Mouse (Mus musculus) brain, embryonic 14.5 days (tissue): ENCODE data around the gene Prkd2. TPM values are rescaled to one million over a fixed set of nuclear protein-coding genes. Genes with fewer than 3 reads are reported as not detected.

ENCODE experiments used
- DNase-seq: peaks from one replicate; pipeline ENCODE4 v3.0.0-alpha.2; 2011; ENCODE audit warnings: low read depth
- CTCF ChIP-seq: fragments of 200-500 bp; IDR thresholded peaks from 2 replicates; pipeline ENCODE4 v1.5.1; 2012; ENCODE audit warnings: inconsistent platforms, mild to moderate bottlenecking, moderate library complexity, borderline replicate concordance; ENCODE audit not compliant: insufficient read depth, insufficient read length; ENCODE audit errors: extremely low read depth
- POLR2A ChIP-seq: fragments of 200-500 bp; IDR thresholded peaks from 2 replicates; pipeline ENCODE4 v1.6.1; 2012; ENCODE audit warnings: mild to moderate bottlenecking, inconsistent platforms, borderline replicate concordance; ENCODE audit not compliant: poor library complexity, insufficient read depth, insufficient read length, severe bottlenecking; ENCODE audit errors: extremely low read depth
- polyA plus RNA-seq: library from polyadenylated mRNA; depleted of rRNA; stranded (reverse); fragments of >200 nt; gene quantifications from 2 replicates; pipeline ENCODE4 v1.2.3, GENCODE M21; 2012

Prkd2 gene
- polyA plus RNA-seq, 1 experiment, result 13.9 TPM

GRCm38 (mm10) chr7:16893612-16894011, 50.9 kb downstream of the Prkd2 start:
- DNase-seq, result no peak

DNA sequence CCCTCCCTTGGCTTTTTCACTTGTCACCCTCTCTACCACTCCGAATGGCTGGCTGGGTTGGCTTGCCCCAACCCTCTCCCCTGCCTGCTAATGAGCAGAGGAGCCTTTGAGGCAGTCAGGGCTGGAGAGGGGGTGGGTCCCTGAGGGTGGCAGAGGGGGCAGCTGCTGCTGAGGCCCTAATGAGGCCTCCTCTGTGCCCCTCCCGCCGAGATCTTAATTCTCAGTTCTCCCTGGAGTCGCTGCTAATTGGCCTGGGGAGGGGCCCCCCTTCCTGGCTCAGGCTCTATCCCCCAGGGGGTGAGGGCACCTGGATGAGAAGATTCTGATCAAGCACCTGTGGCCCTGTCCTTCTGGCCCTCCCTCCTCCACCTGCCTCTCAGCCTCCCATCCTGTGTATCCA, 51.6 kb downstream of the Prkd2 start:
- peak; percentile 84 for DNase-seq
- TF ChIP-seq CTCF, result no peak

More at GRCm38 (mm10) chr7:16893612-16894011, 50.9 kb downstream of the Prkd2 start:
- no peak for TF ChIP-seq POLR2A
- no peak for TF ChIP-seq CTCF

GRCm38 (mm10) chr7:16895000-16895399, 52.3 kb downstream of the Prkd2 start:
- peak; percentile 77 for DNase-seq
- peak; percentile 87 for TF ChIP-seq CTCF
- no peak for TF ChIP-seq POLR2A

DNA sequence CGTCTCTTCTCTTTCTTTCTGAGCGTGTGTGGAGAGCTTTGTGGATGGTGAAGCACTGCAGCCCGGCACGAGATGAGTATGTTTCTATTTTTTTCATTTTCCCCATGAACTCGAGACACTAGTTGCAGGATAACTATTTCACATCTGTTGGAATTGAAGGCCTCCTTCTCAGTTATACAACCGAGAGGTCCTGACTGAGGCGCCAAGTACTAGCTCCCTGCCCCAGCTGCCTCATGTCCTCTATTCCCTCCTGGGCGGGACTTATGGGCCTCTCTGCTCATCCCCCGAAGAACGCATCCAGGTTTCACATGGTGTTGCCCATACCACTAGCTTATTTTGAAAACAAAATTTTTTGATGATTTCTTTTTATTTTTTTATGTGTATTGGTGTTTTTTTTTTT, 52.8 kb downstream of the Prkd2 start:
- TF ChIP-seq CTCF (no peak), POLR2A (no peak)
- DNase-seq, result no peak

DNA sequence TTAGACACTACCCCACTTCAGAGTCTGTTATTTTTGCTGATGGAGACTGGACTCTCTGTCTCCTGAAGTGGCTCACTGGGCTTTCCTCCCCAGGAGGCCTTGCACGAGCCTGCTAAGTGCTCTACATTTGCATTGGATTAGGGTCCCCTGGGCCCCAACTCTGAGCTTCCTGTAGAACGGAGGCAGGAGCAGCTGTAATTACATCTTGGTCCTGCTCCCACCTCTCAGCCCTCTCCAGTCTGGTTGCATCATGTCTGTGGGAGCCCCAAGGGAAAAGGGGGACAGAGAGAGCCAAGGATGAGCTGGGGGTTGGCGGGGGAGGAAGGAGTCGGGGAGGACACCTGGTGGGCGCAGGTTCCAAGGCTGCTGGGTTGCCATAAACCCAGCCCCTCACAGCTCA, 57.8 kb downstream of the Prkd2 start:
- peak; percentile 44 for DNase-seq
- TF ChIP-seq POLR2A (no peak), CTCF (no peak)

GRCm38 (mm10) chr7:16903439-16903955, 60.8 kb downstream of the Prkd2 start:
- DNase-seq, result no peak
- TF ChIP-seq POLR2A, result no peak
- TF ChIP-seq CTCF, result no peak

- TF ChIP-seq CTCF (no peak), POLR2A (no peak)
- DNase-seq, result no peak
These were observed 61.5 kb downstream of the Prkd2 start for GRCm38 (mm10) chr7:16904120-16904675.

DNA sequence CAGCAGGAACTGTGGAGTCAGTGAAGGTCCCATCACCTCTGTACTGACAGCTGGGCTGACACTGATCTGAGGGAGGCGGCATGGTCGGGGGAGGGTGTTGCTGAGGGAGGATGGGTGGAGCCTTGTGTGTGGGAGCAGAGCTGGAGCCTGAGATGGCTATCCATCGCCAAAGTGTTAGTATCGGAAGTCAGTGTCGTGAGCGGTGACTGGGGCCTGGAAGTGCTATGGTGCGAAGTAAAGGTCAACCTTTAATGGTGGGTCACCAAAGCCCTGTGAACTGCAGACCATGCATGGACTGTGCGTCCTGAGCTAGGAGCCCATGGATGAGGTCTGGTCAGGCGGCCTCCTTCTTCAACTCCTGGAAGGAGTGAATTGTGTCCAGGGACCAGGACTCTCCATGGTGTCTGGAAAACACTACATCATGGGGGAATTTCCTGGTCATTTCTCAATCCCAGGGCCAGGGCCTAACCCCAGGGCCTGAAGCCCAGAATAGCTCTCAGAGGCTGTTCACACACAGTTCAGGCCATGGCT, 62.9 kb downstream of the Prkd2 start:
- no peak for DNase-seq
- TF ChIP-seq POLR2A (no peak), CTCF (no peak)

GRCm38 (mm10) chr7:16906281-16906680, 63.6 kb downstream of the Prkd2 start, which contains the start of gene Ptgir:
Ptgir (plus strand) TSS chr7:16906490.
- TF ChIP-seq POLR2A, result no peak
- TF ChIP-seq CTCF, result no peak
- DNase-seq, result peak; percentile 41

DNA sequence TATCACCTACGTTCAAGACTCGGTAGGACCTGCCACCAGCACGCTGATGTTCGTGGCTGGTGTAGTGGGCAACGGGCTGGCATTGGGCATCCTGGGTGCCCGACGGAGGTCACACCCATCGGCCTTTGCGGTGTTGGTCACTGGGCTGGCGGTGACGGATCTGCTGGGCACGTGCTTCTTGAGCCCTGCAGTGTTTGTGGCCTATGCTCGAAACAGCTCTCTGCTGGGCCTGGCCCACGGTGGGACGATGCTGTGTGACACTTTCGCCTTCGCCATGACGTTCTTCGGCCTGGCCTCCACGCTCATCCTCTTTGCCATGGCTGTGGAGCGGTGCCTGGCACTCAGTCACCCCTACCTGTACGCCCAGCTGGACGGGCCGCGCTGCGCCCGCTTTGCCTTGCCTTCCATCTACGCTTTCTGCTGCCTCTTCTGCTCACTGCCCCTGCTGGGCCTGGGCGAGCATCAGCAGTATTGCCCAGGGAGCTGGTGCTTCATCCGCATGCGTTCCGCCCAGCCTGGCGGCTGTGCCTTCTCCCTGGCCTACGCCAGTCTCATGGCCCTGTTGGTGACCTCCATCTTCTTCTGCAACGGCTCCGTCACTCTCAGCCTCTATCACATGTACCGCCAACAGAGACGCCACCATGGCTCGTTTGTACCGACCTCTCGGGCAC, 64.3 kb downstream of the Prkd2 start:
- DNase-seq, result no peak
- TF ChIP-seq POLR2A, result no peak
- TF ChIP-seq CTCF, result no peak

GRCm38 (mm10) chr7:16907842-16908241, 65.1 kb downstream of the Prkd2 start:
- no peak for DNase-seq
- no peak for TF ChIP-seq POLR2A
- TF ChIP-seq CTCF, result no peak

- no peak for TF ChIP-seq CTCF
- TF ChIP-seq POLR2A, result no peak
These were observed 65.7 kb downstream of the Prkd2 start for GRCm38 (mm10) chr7:16908367-16908766.

GRCm38 (mm10) chr7:16908859-16909258, 66.2 kb downstream of the Prkd2 start:
- TF ChIP-seq CTCF (no peak), POLR2A (no peak)

More at GRCm38 (mm10) chr7:16908367-16908766, 65.7 kb downstream of the Prkd2 start:
- no peak for DNase-seq

More at GRCm38 (mm10) chr7:16908859-16909258, 66.2 kb downstream of the Prkd2 start:
- no peak for DNase-seq
